Mouse (Mus musculus): ENCODE data around the gene Sall4. TPM values are rescaled to one million over a fixed set of nuclear protein-coding genes. Genes with fewer than 3 reads are reported as not detected.

The Sall4 gene
- polyA plus RNA-seq, 1 experiment from 2014 or later: 10.9 TPM

GRCm38 (mm10) chr2:168786174-168786573, 18.4 kb upstream of the Sall4 start:
- Histone ChIP-seq H3K36me3 (ENCODE audit: control insufficient read depth, insufficient read depth, low read length) (no peaks in the 10 kb centered on the region), H3K4me1 (replicated peaks; ENCODE audit: control insufficient read depth, insufficient read depth, low read length) (peaks cover 3% of the 10 kb centered on the region; the same call in 1 of the 2 replicates), H3K4me3 (ENCODE audit: low read depth, low read length) (no peak overlapping the region), H3K27me3 (ENCODE audit: control insufficient read depth, insufficient read depth, low read length) (peaks cover 8% of the 10 kb centered on the region), H3K9ac (ENCODE audit: low read length) (no peak overlapping the region), H3K4me2 (ENCODE audit: low read depth, low read length, severe bottlenecking) (no peak overlapping the region), H3K27ac (ENCODE audit: low read depth, low read length) (no peak overlapping the region), H3K9me3 (ENCODE audit: control insufficient read depth, low read length) (no peaks in the 10 kb centered on the region)
- no peak for DNase-seq (ENCODE audit: low spot score)
- ATAC-seq (replicated peaks; ENCODE audit: low FRiP score): no peak
- WGBS: 90% methylated on average over 9 of the region's 9 CpGs

- Histone ChIP-seq H3K27ac (ENCODE audit: low read depth, low read length) (no peak overlapping the region), H3K9me3 (ENCODE audit: control insufficient read depth, low read length) (no peaks in the 10 kb centered on the region), H3K36me3 (ENCODE audit: control insufficient read depth, insufficient read depth, low read length) (no peaks in the 10 kb centered on the region), H3K4me3 (ENCODE audit: low read depth, low read length) (no peak overlapping the region), H3K4me2 (ENCODE audit: low read depth, low read length, severe bottlenecking) (no peak overlapping the region), H3K9ac (ENCODE audit: low read length) (no peak overlapping the region), H3K4me1 (replicated peaks; ENCODE audit: control insufficient read depth, insufficient read depth, low read length) (peaks cover 7% of the 10 kb centered on the region; the same call in 1 of the 2 replicates), H3K27me3 (ENCODE audit: control insufficient read depth, insufficient read depth, low read length) (peaks cover 9% of the 10 kb centered on the region)
- WGBS: 25% methylated on average over 9 of the region's 9 CpGs
- DNase-seq (ENCODE audit: low spot score) (no peak), ATAC-seq (replicated peaks; ENCODE audit: low FRiP score) (no peak)
Observed at GRCm38 (mm10) chr2:168780596-168780995, 12.9 kb upstream of the Sall4 start.

DNA sequence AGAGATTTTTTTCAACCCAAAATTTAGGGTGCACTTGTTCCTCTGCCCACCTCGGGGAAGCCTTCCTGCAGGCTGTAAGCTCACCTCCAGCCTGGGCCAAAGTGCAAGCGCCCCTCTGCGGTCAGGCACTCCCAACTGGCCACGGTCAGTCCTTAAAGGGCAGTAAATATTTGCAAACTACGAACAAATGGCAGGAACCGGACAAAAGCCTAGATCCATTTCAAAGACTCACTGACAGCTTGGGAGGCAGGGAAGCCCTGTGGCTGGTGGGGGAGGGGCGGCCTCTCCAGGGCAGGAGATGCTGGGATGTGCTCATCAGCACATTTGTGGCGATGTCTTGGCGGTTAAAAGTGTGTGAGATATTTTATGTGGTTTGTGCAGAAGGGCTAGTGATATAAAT, 12.3 kb upstream of the Sall4 start:
- Histone ChIP-seq H3K27me3 (ENCODE audit: control insufficient read depth, insufficient read depth, low read length) (peaks cover 9% of the 10 kb centered on the region), H3K4me2 (ENCODE audit: low read depth, low read length, severe bottlenecking) (no peak overlapping the region), H3K9ac (ENCODE audit: low read length) (no peak overlapping the region), H3K4me3 (ENCODE audit: low read depth, low read length) (no peak overlapping the region), H3K4me1 (replicated peaks; ENCODE audit: control insufficient read depth, insufficient read depth, low read length) (peaks cover 7% of the 10 kb centered on the region; the same call in 1 of the 2 replicates), H3K36me3 (ENCODE audit: control insufficient read depth, insufficient read depth, low read length) (no peaks in the 10 kb centered on the region), H3K9me3 (ENCODE audit: control insufficient read depth, low read length) (no peaks in the 10 kb centered on the region), H3K27ac (ENCODE audit: low read depth, low read length) (no peak overlapping the region)
- ATAC-seq (replicated peaks; ENCODE audit: low FRiP score) (no peak), DNase-seq (ENCODE audit: low spot score) (peak; percentile 58)
- 7% methylated on average over 9 of the region's 9 CpGs for WGBS

DNA sequence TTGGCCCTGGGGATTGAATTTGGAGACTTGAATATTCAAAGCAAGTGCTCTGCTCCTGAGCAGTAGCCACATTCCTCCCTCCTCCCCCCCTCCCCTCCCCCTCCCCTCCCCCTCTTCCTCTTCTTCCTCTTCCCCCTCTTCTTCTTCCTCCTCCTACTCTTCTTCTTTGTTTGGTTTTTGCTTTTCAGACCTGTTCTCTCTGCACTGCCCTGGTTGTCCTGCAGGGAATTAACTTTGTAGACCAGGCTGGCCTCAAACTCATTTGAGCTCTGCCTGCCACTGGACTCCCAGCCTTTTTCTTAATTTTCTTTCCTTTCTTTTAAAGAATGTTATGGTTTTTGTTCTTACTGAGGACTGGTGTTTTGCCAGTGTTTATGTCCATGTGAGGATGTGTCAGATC, 9.7 kb upstream of the Sall4 start:
- no peak for DNase-seq (ENCODE audit: low spot score)
- Histone ChIP-seq H3K9ac (ENCODE audit: low read length) (no peak overlapping the region), H3K4me2 (ENCODE audit: low read depth, low read length, severe bottlenecking) (no peak overlapping the region), H3K4me3 (ENCODE audit: low read depth, low read length) (no peak overlapping the region), H3K27me3 (ENCODE audit: control insufficient read depth, insufficient read depth, low read length) (peaks cover 4% of the 10 kb centered on the region), H3K27ac (ENCODE audit: low read depth, low read length) (no peak overlapping the region), H3K9me3 (ENCODE audit: control insufficient read depth, low read length) (no peaks in the 10 kb centered on the region), H3K4me1 (replicated peaks; ENCODE audit: control insufficient read depth, insufficient read depth, low read length) (peaks cover 7% of the 10 kb centered on the region; the same call in 1 of the 2 replicates), H3K36me3 (ENCODE audit: control insufficient read depth, insufficient read depth, low read length) (no peaks in the 10 kb centered on the region)
- no peak for ATAC-seq (replicated peaks; ENCODE audit: low FRiP score)

- DNase-seq (ENCODE audit: low spot score) (no peak), ATAC-seq (replicated peaks; ENCODE audit: low FRiP score) (no peak)
- 84% methylated on average over 3 of the region's 3 CpGs for WGBS
- Histone ChIP-seq H3K4me1 (replicated peaks; ENCODE audit: control insufficient read depth, insufficient read depth, low read length) (peaks cover 7% of the 10 kb centered on the region; the same call in 1 of the 2 replicates), H3K27ac (ENCODE audit: low read depth, low read length) (no peak overlapping the region), H3K9me3 (ENCODE audit: control insufficient read depth, low read length) (no peaks in the 10 kb centered on the region), H3K4me3 (ENCODE audit: low read depth, low read length) (no peak overlapping the region), H3K4me2 (ENCODE audit: low read depth, low read length, severe bottlenecking) (no peak overlapping the region), H3K27me3 (ENCODE audit: control insufficient read depth, insufficient read depth, low read length) (peaks cover 2% of the 10 kb centered on the region; the same call in 1 of the 2 replicates), H3K36me3 (ENCODE audit: control insufficient read depth, insufficient read depth, low read length) (no peaks in the 10 kb centered on the region), H3K9ac (ENCODE audit: low read length) (no peak overlapping the region)
Observed at GRCm38 (mm10) chr2:168776238-168776637, 8.5 kb upstream of the Sall4 start.

GRCm38 (mm10) chr2:168769259-168769658, 1.5 kb upstream of the Sall4 start:
- Histone ChIP-seq H3K9me3 (ENCODE audit: control insufficient read depth, low read length) (no peaks in the 10 kb centered on the region), H3K36me3 (ENCODE audit: control insufficient read depth, insufficient read depth, low read length) (no peaks in the 10 kb centered on the region), H3K4me3 (ENCODE audit: low read depth, low read length) (no peak overlapping the region), H3K9ac (ENCODE audit: low read length) (no peak overlapping the region), H3K4me1 (replicated peaks; ENCODE audit: control insufficient read depth, insufficient read depth, low read length) (no peaks in the 10 kb centered on the region; the same call in 1 of the 2 replicates), H3K27ac (ENCODE audit: low read depth, low read length) (no peak overlapping the region), H3K4me2 (ENCODE audit: low read depth, low read length, severe bottlenecking) (no peak overlapping the region), H3K27me3 (ENCODE audit: control insufficient read depth, insufficient read depth, low read length) (peaks cover 15% of the 10 kb centered on the region)
- DNase-seq (ENCODE audit: low spot score): no peak
- no peak for ATAC-seq (replicated peaks; ENCODE audit: low FRiP score)
- WGBS: 25% methylated on average over 8 of the region's 8 CpGs

GRCm38 (mm10) chr2:168766538-168767361, 993 bp downstream of the Sall4 start:
- Histone ChIP-seq H3K27ac (ENCODE audit: low read depth, low read length) (peak overlapping the region; percentile 74), H3K9me3 (ENCODE audit: control insufficient read depth, low read length) (no peaks in the 10 kb centered on the region), H3K4me3 (ENCODE audit: low read depth, low read length) (peak overlapping the region; percentile 68), H3K9ac (ENCODE audit: low read length) (peak overlapping the region; percentile 79), H3K36me3 (ENCODE audit: control insufficient read depth, insufficient read depth, low read length) (no peaks in the 10 kb centered on the region), H3K4me1 (replicated peaks; ENCODE audit: control insufficient read depth, insufficient read depth, low read length) (peaks cover 15% of the 10 kb centered on the region), H3K27me3 (ENCODE audit: control insufficient read depth, insufficient read depth, low read length) (peaks cover 17% of the 10 kb centered on the region), H3K4me2 (ENCODE audit: low read depth, low read length, severe bottlenecking) (peak overlapping the region; percentile 95)
- under 1% methylated on average over 41 of the region's 52 CpGs for WGBS
- DNase-seq (ENCODE audit: low spot score) (peak; percentile 83), ATAC-seq (replicated peaks; ENCODE audit: low FRiP score) (peak; percentile 80)

DNA sequence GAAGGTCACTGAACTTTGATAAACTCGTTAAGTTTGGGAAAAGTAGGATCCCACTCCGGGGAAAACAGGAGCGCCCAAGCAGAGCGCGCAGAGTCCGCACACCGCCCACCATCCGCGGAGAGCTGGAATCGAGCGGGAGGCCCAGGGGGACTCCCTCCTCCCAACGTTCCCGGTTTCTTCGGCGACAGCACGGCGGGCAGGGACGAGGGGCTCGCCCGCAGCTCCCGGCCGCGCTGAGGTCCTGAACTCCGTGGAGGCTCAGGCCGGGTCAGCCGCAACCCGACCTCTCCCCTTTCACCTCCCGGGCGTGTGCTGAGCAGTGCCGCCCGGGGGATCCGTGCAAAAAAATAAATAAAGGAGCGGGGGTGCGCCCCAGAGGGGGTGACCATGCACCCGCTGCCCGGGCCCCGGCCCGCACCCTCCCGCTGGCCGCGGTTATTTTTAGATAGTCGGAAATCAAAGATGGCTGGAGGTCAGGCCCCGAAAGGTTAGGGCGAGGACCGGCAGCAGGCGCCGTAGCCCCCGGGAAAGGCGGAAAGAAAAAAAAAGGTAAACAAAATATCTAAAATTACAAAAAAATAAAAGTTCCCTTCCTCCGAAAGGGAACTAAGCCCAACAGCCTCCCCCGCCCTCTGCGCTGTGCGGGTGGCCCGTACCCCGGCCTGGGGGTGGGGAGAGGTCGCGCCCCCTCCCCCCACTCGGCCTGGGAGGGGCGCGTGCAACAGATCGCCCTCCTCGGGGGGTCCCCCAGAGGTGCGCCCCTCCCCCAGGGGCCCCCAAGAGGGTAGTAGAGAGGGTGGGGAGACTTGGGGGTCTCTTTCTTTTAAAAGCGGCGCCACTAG, 1.8 kb downstream of the Sall4 start:
- H3K9ac ChIP-seq (ENCODE audit: low read length): peak overlapping the region; percentile 79
- no peaks in the 10 kb centered on the region for H3K9me3 ChIP-seq (ENCODE audit: control insufficient read depth, low read length)
- peaks cover 15% of the 10 kb centered on the region for H3K4me1 ChIP-seq (replicated peaks; ENCODE audit: control insufficient read depth, insufficient read depth, low read length)
- peak; percentile 72 for DNase-seq (ENCODE audit: low spot score)
- peak; percentile 19; the same call in 1 of the 2 replicates for ATAC-seq (replicated peaks; ENCODE audit: low FRiP score)
- H3K27me3 ChIP-seq (ENCODE audit: control insufficient read depth, insufficient read depth, low read length): peaks cover 17% of the 10 kb centered on the region
- no peaks in the 10 kb centered on the region for H3K36me3 ChIP-seq (ENCODE audit: control insufficient read depth, insufficient read depth, low read length)
- H3K4me3 ChIP-seq (ENCODE audit: low read depth, low read length): peak overlapping the region; percentile 68
- peak overlapping the region; percentile 74 for H3K27ac ChIP-seq (ENCODE audit: low read depth, low read length)
- H3K4me2 ChIP-seq (ENCODE audit: low read depth, low read length, severe bottlenecking): peak overlapping the region; percentile 95
- under 1% methylated on average over 63 of the region's 65 CpGs for WGBS

Data from forebrain, embryonic 11.5 days (tissue).